Mouse (Mus musculus) skeletal muscle tissue, adult 2 months (tissue): ENCODE results near the gene Rhobtb3.

Experiments used
- DNase-seq: peaks from one replicate; pipeline ENCODE4 v3.0.0-alpha.2; 2012; ENCODE audit warnings: low read depth, low spot score

Gene Rhobtb3

DNA sequence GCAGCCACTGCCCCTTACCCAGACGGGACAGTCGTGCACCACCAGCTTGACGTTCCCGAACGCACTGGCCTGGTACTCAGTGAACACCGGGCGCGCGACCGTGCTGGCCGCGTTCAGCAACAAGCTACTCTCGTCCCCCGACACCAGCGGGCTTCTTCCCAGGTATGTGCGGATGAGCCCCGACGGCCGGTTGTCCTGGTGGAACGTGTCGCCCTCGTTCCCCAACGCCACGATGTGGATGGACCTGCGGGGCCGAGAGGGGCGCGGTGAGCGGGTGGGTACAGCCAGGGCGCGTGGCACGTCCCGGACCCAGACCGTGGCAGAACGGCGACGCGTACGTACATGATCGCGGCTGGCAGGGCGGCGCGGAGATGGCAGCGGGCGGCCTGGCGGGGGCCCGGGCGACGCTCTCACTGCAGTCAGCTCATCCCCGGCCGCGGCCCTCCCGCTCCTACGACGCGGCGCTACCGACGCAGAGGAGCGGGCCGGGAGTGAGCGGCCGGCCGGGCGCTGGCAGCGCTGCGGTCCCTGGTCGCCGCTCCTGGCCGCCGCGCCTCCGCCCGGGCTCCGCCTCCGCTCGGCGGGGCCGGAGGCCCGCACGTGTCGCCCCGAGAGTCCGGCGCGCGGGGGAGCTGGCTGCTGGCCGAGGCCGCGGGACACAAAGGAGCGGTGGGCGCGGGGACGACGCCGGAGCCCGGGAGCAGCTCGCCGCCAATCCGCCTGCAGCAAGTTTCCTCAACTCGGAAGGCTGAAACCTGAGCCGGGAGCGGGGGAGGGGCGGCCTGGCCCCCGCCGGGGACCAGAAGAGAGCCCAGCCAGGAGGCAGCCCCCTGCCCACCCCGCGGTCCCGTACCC lies at the start of gene Rhobtb3:
Gene Rhobtb3 (minus strand): TSS at position 737 of the 855 bp plus-strand sequence.
- peak; percentile 44 for DNase-seq

GRCm38 (mm10) chr13:75992169-75993028 lies 48.7 kb upstream of the Rhobtb3 start:
- peak; percentile 12 for DNase-seq

DNA sequence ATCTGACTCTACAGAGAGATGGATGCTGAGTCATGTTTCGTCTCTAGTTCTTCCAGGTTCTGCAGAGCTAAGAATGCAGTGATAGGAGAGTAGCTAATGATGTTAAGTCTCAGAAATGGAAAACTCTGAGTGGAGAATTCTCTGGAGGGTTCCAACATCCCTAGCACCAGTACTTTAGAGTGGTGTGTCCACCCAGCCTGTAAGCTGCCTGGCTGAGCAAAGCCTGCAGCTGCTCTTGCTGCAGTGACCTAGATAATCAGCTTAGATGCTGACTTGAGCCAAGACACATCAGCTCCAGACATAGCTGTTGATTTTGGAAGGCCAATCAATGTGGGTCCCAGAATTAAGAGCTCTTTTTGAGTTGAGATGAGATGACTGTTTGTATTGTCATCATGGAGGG lies 44.4 kb upstream of the Rhobtb3 start:
- peak; percentile 69 for DNase-seq

DNA sequence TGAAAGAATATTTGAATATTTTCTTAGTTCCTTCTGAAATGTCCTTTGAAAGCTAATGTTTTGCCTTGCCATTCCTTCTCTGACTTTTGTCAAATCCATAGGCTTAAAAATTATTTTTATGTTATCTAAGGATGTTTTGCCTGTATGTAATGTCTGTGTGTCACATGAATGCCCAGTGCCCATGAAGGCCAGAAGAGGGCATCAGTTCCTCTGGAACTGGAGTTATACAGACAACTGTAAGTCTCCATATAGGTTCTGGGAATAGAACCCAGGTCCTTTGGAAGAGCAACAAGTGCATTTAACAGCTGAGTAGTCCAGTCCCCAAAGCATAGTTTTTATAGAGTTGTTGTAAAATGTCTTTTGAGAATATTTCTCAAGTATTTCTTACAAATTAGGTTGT lies 38.2 kb upstream of the Rhobtb3 start:
- DNase-seq, result no peak

GRCm38 (mm10) chr13:75976649-75977048 lies 32.9 kb upstream of the Rhobtb3 start:
- no peak for DNase-seq

GRCm38 (mm10) chr13:75976218-75976617 lies 32.5 kb upstream of the Rhobtb3 start:
- no peak for DNase-seq

- DNase-seq, result no peak
Measured at GRCm38 (mm10) chr13:75975629-75976028, 31.9 kb upstream of the Rhobtb3 start.

DNA sequence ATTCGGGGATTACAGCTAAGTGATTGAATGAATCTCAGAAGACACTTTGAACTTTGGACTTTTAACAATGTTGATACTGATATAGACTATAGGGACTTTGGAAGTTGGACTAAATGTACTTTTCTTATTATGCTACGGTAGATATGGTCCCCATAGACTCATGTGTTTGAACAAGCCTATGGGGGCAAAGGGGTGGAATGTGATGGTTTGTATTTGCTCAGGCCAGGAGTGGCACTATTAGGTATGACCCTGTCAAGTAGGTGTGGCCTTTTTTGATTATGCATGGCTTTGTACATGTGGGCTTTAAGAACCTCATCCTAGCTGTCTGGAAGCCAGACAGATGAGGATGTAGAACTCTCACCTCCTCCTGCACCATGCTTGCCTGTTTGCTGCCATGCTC lies 30.8 kb upstream of the Rhobtb3 start:
- no peak for DNase-seq

- DNase-seq, result no peak
Measured at GRCm38 (mm10) chr13:75966850-75967249, 23.1 kb upstream of the Rhobtb3 start, which contains the start of gene Spata9. TSS of gene Spata9 (plus strand) at chr13:75967150.

GRCm38 (mm10) chr13:75955357-75955992 lies 11.8 kb upstream of the Rhobtb3 start:
- DNase-seq, result no peak

DNA sequence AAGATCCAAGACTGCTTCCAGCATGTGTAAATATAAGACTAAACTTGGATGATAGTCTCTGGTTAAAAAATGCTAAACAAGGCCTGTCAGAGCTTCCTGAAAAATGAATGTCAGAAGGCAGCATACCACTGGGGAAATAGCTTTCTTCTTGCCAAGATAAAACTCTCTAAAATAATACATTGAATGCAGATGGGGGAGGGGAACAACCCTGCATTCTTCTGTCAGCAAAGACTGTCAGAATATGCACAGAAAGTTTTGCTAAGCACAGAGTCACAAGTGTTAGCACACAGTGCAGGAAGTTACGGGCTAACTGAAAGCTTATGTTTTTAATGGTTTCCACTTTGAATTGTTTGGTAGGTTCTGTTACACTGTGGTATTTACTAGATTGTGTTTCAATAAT lies 6.6 kb upstream of the Rhobtb3 start:
- no peak for DNase-seq

DNA sequence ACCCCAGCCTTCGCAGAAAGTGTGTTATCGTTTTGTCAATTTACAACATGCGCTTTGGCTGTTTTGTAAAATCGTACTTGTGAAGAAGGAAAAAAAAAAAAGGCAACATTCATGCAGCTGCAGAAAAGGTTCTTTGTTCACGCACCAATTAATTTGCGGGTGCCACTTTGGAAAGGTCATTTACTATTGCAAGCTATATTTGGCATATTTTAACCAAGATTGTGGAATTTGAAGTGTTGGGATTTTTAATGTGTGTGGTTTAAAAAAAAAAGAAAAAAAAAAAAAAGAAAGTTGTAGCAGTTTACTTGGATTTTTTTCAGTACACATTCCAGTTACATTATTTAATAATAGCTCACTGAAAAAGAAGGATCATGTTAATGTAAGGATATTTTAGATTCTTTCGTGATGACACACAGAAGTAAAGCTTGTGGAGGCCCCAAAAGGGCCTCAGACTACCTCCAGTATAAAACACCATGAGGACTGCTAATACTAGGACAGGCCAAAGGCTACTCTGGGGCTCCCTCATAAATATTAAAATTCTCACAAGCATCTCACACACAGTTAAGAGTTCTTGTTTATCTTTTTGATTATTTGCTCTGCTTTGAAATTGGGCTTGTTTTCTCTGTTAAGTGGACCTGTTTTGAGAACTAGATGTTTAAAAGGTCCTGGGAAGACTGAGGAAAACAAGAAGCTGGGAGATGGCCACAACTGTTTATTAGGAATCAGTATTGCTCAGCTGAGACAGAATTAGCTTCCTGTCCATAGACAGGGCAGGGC lies 507 bp upstream of the Rhobtb3 start:
- no peak for DNase-seq

DNA sequence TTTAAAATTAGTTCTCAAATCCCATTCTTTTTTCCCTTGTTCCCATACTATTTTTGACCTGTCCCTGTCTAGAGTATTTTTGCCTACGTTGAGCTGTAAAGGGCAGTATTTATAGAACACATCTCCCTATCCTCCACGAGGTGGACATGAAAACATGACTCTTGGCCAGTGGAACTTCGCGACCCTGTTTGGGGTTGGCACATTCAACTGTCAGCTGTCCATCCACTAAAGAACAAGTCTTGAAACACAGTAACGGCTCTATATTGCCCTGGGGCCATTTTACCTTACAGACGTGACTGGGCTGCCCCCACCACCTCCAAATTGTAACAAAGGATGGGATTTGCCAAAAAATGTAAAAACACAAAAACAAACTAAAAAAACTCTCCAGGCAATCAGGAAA lies 994 bp downstream of the Rhobtb3 start:
- peak; percentile 22 for DNase-seq

- DNase-seq, result no peak
Measured at GRCm38 (mm10) chr13:75941518-75942295, 2.0 kb downstream of the Rhobtb3 start.

- peak; percentile 33 for DNase-seq
Measured at GRCm38 (mm10) chr13:75940791-75941517, 2.8 kb downstream of the Rhobtb3 start.

- no peak for DNase-seq
Measured at GRCm38 (mm10) chr13:75938866-75939265, 4.9 kb downstream of the Rhobtb3 start.

DNA sequence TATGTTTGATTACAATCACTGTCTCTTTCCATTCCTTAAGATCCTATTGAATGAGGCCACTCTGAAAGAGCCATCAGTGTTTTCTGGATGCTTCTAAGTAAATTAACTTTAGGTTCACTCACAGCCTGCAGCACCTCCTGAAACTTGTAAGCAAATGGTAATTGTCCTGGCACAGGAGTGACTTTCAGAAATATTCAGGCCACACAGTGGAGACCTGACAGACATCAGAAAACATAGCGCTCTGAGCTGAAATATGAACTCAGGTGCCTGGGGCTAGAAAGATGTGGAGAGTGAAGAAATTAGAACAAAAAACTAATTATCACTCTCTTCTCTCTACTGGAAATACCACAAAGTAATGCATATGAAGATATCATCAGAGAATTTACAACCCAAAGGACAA lies 10.4 kb downstream of the Rhobtb3 start:
- DNase-seq, result no peak

DNA sequence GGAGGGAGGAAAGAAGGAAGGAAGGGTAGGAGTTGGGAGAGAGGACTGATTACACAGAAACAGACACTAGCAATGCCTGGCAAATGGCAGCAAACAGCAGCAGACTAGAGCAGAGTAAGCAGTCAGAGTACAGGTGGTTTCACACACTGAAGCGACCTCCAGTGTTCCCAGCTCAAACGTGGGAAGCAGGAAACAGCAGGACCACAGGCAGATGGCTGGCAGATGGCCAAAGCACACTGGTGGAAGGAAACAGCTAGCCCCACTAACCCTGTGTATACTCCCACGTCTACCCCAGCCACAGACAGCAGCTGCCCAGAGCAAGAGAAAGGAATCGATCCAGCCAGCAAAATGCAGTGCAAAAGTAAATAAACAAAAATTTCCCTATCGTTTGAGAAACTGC lies 12.7 kb downstream of the Rhobtb3 start:
- DNase-seq, result no peak

DNA sequence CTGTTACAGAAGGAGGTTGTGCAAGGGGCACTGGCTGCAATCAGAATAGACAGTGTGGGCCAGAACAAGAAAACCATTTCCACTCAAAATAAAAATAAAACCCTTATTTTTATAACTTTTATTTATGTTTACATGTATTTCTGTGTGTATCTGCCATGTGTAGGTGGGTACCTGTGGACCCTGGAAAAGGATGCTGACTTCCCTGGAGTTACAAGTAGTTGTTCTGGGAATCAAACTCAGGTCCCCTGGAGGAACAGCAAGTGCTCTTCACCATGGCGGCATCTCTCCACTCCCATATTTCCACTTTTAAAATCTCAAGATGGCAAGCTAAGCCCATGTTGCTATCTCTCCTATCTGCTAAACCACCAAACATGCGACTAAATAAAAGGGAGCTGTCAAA lies 13.1 kb downstream of the Rhobtb3 start:
- DNase-seq, result no peak

DNA sequence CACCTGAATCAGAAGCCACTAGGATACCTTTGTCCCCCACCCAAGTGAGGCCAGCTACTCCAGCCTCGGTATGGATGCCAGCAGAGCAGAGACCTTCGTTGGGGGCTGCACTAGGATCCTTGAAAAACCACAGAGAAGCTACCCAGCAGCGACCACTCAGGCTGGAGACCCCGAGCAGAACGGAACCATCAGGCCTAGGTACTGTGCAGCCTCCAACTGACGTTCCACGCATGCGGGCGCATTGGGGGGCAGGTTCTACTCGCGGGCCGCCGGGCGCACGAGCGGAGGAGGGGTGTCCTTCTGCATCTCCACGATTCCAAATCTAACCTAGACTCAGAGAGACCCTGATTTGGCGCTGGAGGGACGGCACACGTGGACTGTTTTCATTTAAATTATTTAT lies 13.7 kb downstream of the Rhobtb3 start:
- no peak for DNase-seq
